Mouse (Mus musculus) inflammation-experienced regulatory T-cells, adult 6 months (primary cell): ENCODE data around the gene Gm20388. TPM values are rescaled to one million over a fixed set of nuclear protein-coding genes. Genes with fewer than 3 reads are reported as not detected.

Source experiments
- ATAC-seq: one replicate; pipeline ENCODE4 v1.8.0; 2017
- polyA plus RNA-seq, 3 experiments: library from polyadenylated mRNA; unstranded; fragments of 100-300 nt; shearing (Covaris generic); gene quantifications; one replicate each; pipeline ENCODE4 v1.2.1; 2017

The Gm20388 gene
- polyA plus RNA-seq, 3 experiments from 2014 or later = 10.8 to 14.1 (median 11.8) TPM

- no peak for ATAC-seq
These were observed 2068.0 kb downstream of the Gm20388 start for GRCm38 (mm10) chr8:121978670-121979069.

- no peak for ATAC-seq
These were observed 2070.3 kb downstream of the Gm20388 start for GRCm38 (mm10) chr8:121980792-121981519.

- no peak for ATAC-seq
These were observed 2070.9 kb downstream of the Gm20388 start for GRCm38 (mm10) chr8:121981520-121981895.

GRCm38 (mm10) chr8:121985673-121986072 is 2075.0 kb downstream of the Gm20388 start:
- ATAC-seq = no peak

- ATAC-seq = no peak
These were observed 2077.3 kb downstream of the Gm20388 start for GRCm38 (mm10) chr8:121987892-121988291.

- ATAC-seq = no peak
These were observed 2080.0 kb downstream of the Gm20388 start for GRCm38 (mm10) chr8:121990506-121991255.

GRCm38 (mm10) chr8:121991611-121992010 is 2081.0 kb downstream of the Gm20388 start:
- ATAC-seq = no peak

GRCm38 (mm10) chr8:121992911-121993310 is 2082.3 kb downstream of the Gm20388 start:
- ATAC-seq = no peak

- ATAC-seq = peak; percentile 32
These were observed 2084.5 kb downstream of the Gm20388 start for GRCm38 (mm10) chr8:121995112-121995511.

GRCm38 (mm10) chr8:121995895-121996294 is 2085.3 kb downstream of the Gm20388 start:
- ATAC-seq = no peak

GRCm38 (mm10) chr8:121998631-121999030 is 2088.0 kb downstream of the Gm20388 start:
- ATAC-seq = no peak

- no peak for ATAC-seq
These were observed 2088.6 kb downstream of the Gm20388 start for GRCm38 (mm10) chr8:121999211-121999610.

GRCm38 (mm10) chr8:122001339-122002115 is 2090.9 kb downstream of the Gm20388 start:
- no peak for ATAC-seq

- no peak for ATAC-seq
These were observed 2093.0 kb downstream of the Gm20388 start for GRCm38 (mm10) chr8:122003646-122004045.

GRCm38 (mm10) chr8:122004131-122004530 is 2093.5 kb downstream of the Gm20388 start:
- ATAC-seq = no peak

- no peak for ATAC-seq
These were observed 2095.0 kb downstream of the Gm20388 start for GRCm38 (mm10) chr8:122005422-122006204.

- no peak for ATAC-seq
These were observed 2096.2 kb downstream of the Gm20388 start for GRCm38 (mm10) chr8:122006688-122007484.

- no peak for ATAC-seq
These were observed 2097.8 kb downstream of the Gm20388 start for GRCm38 (mm10) chr8:122008395-122008794.

- ATAC-seq = no peak
These were observed 2100.0 kb downstream of the Gm20388 start for GRCm38 (mm10) chr8:122010638-122011037.

GRCm38 (mm10) chr8:122011066-122011588 is 2100.5 kb downstream of the Gm20388 start:
- no peak for ATAC-seq

- ATAC-seq = no peak
These were observed 2104.0 kb downstream of the Gm20388 start for GRCm38 (mm10) chr8:122014606-122015005.
